Mouse (Mus musculus): Measurements from ENCODE around the gene Plxnc1.
A peak's percentile ranks its signal among the peaks of the same experiment; 100 is the strongest.

Plxnc1 gene

GRCm38 (mm10) chr10:94947386-94947785, 2.8 kb upstream of the Plxnc1 start:
- DNase-seq, result no peak

- peak; percentile 38 for DNase-seq
These were observed 624 bp upstream of the Plxnc1 start for GRCm38 (mm10) chr10:94945206-94945711.

- DNase-seq, result peak; percentile 75
These were observed 567 bp downstream of the Plxnc1 start for GRCm38 (mm10) chr10:94943846-94944690.

- DNase-seq, result peak; percentile 48
These were observed 1.2 kb downstream of the Plxnc1 start for GRCm38 (mm10) chr10:94943401-94943845.

GRCm38 (mm10) chr10:94942449-94943041, 2.1 kb downstream of the Plxnc1 start:
- no peak for DNase-seq

GRCm38 (mm10) chr10:94941551-94941950, 3.1 kb downstream of the Plxnc1 start:
- DNase-seq, result no peak

- DNase-seq, result no peak
These were observed 3.8 kb downstream of the Plxnc1 start for GRCm38 (mm10) chr10:94940786-94941185.

GRCm38 (mm10) chr10:94940061-94940460, 4.6 kb downstream of the Plxnc1 start:
- no peak for DNase-seq

- DNase-seq, result no peak
These were observed 5.7 kb downstream of the Plxnc1 start for GRCm38 (mm10) chr10:94938899-94939298.

GRCm38 (mm10) chr10:94938320-94938719, 6.3 kb downstream of the Plxnc1 start:
- no peak for DNase-seq

GRCm38 (mm10) chr10:94935270-94935669, 9.4 kb downstream of the Plxnc1 start:
- DNase-seq, result no peak

GRCm38 (mm10) chr10:94934151-94934614, 10.5 kb downstream of the Plxnc1 start:
- no peak for DNase-seq

GRCm38 (mm10) chr10:94931961-94932832, 12.4 kb downstream of the Plxnc1 start:
- DNase-seq, result no peak

- DNase-seq, result no peak
These were observed 16.5 kb downstream of the Plxnc1 start for GRCm38 (mm10) chr10:94928164-94928563.

GRCm38 (mm10) chr10:94926297-94926696, 18.3 kb downstream of the Plxnc1 start:
- DNase-seq, result no peak

GRCm38 (mm10) chr10:94924878-94925277, 19.8 kb downstream of the Plxnc1 start:
- no peak for DNase-seq

- no peak for DNase-seq
These were observed 20.2 kb downstream of the Plxnc1 start for GRCm38 (mm10) chr10:94924450-94924849.

GRCm38 (mm10) chr10:94923337-94923762, 21.3 kb downstream of the Plxnc1 start:
- no peak for DNase-seq

- DNase-seq, result no peak
These were observed 21.8 kb downstream of the Plxnc1 start for GRCm38 (mm10) chr10:94922848-94923247.

- DNase-seq, result no peak
These were observed 22.9 kb downstream of the Plxnc1 start for GRCm38 (mm10) chr10:94921751-94922150.

GRCm38 (mm10) chr10:94920526-94920925, 24.1 kb downstream of the Plxnc1 start:
- DNase-seq, result no peak

GRCm38 (mm10) chr10:94919960-94920359, 24.7 kb downstream of the Plxnc1 start:
- no peak for DNase-seq

- no peak for DNase-seq
These were observed 25.1 kb downstream of the Plxnc1 start for GRCm38 (mm10) chr10:94919552-94919951.
